Mouse (Mus musculus) T-helper 2 cell (primary cell): Measurements from ENCODE around the gene Ppp1r35.

ENCODE experiments used
- in situ Hi-C: fragments of 300-600 bp; cut with MboI, MseI; formaldehyde crosslinking; loops from one replicate; pipeline ENCODE4 v1.15.1; 2025; ENCODE audit warnings: high pct_unique_total_duplicates

Ppp1r35 gene

DNA sequence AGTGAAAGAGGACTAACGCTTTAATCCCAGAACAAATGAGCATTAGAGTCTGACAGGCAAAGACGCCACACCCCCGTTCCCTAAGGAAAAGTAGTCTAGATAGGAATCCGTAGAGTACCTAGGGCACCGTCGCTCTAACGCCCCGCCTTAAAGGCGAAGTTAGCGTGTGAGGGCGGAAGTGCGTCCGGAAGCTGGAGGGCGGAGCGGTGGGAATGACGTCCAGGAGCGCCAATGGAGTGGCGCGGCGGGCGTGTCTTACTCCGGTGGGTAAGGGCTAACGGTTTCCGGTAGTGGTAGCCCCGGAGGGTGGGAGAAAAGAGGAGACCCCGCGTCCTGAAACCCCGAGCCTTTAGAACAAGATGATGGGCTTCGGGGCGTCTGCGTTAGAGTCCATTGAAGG, at the start of gene Ppp1r35:
Ppp1r35 (plus strand) TSS at position 215 of the 400 bp plus-strand sequence.
- in situ Hi-C loops = loop anchor here (5.0 kb wide), 1 partner anchor 246 kb away; the partner anchor contains the start of genes Epo and Gnb2

DNA sequence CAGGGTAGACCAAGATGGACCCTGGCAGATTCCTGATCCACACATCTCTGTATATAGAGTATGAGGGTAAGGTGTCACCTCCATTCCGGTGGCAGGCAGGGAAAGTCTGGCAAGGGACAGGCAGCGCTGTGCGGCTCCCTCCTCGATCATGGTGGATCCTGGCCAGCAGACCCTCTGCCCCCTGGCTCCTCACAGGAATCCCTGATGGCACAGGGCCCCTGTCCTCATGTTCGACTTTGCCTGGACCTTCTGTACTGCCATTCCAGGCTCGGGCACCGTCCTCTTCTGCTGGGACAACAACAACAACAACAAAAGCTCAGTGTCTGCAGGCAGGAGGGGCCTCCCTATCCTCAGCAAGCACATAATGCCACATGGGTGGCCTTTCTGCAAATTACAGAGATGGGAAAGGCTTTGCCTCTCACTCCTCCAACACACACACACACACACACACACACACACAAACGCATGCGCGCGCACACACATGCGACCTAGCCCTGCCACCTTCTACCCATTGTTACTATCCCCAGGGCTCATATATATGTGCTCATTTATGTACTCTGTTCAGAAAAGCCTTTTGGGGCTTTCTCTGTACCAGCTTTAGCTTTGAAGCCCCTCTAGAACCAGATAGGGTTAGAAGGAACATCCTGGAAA, 44.9 kb upstream of the Ppp1r35 start:
- in situ Hi-C loops = no loop called here

DNA sequence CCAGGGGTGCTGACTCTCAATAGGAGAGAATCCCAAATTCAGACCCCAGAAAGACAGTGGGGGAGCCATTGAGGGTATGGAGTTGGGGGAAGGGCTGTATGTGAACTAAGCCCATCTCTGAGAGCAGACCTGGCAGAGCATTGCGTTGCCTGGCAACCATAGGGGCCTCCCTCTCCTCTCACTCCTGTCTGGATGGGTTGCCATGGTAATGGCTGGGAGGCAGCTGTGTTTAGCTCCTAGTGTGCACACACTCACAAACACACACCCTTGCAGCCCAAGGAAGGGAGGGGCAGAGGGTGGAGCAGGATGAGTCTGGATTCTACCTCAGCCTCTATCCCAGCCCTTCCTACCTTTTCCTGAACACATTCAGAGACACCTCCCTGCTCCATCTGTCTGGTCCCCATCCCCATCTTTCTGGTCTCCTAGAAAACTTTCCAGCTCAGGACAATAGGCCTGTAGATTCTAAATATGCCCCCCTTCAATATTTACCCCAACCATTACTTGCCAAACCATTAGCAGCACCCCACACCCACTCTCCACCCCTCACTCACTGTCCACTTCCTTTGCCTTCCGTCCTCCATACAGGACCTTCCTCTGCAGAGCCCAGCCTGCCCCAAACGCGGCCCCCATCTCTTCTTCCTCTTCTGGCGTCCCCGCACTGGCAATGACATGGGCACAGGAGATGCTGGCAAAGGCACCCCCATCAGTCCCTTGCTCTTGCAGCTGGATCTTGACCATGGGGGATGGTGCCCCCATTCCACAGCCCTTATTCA, 44.2 kb upstream of the Ppp1r35 start:
- in situ Hi-C loops = no loop called here

- in situ Hi-C loops = no loop called here
These were observed 41.2 kb upstream of the Ppp1r35 start for GRCm38 (mm10) chr5:137737400-137737940.

DNA sequence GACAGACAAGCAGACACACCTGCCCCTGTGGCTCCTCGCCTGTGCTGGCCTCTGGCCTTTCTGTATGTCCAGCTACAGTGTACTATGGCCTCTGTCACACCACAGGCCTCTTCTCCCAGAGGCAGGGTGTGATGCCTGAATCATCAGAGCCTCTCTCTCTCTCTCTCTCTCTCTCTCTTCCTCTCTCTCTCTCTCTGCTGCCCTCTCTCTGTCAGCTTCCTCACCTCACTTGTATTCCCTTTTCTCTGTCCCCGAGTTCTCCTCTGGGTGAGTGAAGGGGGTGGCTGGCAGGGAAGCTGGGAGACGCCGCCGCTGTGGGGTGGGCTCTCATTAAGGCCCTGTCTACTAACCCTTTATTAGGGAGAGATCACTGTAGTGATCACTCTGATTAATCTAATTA, 40.1 kb upstream of the Ppp1r35 start:
- in situ Hi-C loops = no loop called here

DNA sequence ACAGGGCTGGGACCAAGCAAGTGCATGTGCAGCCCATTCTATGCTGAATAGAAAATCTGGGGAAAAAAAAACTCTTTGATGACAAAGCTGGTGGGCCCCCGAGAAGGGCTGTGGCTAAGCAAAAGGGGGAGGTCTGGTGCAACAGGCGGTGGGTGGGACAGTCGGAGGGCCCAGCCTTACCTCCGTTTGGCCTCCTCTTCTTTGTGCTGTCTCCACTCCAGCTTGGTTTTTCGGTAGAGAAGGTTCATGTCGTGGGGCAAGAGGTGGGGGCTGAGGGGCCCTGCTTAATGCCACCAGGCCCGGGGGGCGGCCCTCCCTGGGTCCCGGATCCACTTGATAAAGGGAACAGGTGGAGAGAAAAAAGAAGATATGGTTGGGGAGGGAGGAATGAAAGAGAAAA, 39.2 kb upstream of the Ppp1r35 start:
- in situ Hi-C loops = no loop called here

DNA sequence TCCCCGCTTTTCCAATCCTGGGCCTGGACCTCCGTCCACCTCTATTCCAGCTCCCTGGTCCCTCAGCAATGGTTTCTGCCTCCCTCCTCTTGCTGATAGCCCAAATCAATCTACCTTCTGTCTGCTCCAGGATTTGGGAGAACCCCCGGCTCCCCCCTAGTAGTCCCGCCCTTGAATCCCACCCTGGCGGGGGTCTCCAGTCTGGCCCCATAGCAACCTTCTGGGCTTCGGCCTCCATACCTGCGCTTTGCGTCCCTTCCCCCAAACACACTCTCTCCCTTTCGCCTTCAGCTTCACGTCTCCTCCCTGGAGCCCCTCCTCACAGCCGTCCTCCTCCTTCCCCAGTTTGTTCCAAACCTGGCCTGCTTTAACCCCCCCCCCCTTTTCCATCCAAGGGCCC, 38.1 kb upstream of the Ppp1r35 start:
- in situ Hi-C loops = no loop called here

GRCm38 (mm10) chr5:137741023-137741931, 37.4 kb upstream of the Ppp1r35 start, which contains the start of gene Nyap1:
Gene Nyap1 (minus strand): TSS chr5:137741607.
- in situ Hi-C loops = no loop called here

GRCm38 (mm10) chr5:137742048-137742447, 36.6 kb upstream of the Ppp1r35 start:
- in situ Hi-C loops = no loop called here

DNA sequence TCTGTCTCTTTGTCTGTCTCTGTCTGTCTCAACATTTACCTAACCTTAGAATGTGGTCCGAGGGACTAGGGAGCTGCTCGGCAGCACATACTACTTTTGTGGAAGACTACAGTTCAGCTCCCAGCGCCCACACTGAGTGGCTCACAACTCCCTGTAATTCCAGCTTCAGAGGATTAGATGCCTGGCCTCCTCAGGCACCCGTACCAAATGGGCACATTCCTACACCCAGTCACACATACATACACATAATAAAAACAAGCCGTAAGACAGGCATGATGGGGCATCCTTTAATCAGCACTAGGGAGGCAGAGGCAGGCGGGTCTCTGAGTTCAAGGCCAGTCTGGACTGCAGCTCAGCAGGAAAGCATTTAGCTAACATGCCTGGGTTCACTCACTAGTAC, 35.8 kb upstream of the Ppp1r35 start:
- in situ Hi-C loops = no loop called here

GRCm38 (mm10) chr5:137744197-137744596, 34.5 kb upstream of the Ppp1r35 start:
- in situ Hi-C loops = no loop called here

DNA sequence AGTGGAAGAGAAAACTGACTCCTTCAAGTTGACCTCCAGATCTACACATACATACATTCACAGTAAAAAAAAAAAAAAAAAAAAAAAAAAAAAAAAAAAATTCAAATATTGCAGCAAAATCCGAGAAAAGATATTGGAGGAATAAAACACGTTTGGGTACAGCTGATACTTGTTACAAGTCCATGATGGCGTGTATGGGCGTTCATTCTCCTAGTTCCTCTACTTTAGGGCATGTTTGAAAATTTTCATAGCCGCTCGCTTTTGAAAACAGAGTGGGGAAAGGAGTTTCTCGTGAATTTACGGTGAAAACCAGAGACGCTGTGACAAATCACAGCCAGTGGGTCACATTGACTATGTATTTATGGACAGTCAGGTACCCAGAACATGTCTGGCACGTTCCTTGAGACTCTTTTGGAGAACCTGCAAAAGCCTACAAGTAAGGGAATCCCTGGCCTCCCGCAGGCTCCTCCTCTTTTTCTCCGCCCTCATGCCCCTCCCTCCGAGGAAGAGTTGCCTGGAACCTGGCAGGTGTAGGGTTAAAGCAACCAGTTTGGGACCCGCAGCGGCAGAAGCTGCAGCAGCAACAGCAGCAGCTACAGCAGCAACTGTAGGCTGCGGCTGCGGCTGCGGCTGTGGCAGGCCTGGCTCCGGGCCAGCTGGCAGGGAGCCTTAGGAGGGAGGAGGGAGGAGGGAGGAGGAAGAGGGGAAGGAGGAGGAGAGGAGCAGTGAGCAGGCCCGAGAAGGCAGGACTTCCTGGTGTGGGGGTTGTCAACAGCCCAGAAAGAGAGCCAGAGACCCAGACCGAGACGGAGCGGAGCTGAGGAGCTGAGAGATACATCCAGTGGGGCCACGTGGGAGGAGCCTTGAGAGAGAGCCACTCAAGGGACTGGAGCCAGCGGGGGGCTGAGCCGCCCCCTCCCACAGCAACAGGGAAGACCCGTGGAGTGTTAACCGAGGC, 33.2 kb upstream of the Ppp1r35 start, which contains the start of gene Tsc22d4:
Tsc22d4 (plus strand) TSS at position 517 of the 958 bp plus-strand sequence.
- in situ Hi-C loops = loop anchor here (5.0 kb wide), 1 partner anchor 58 kb away; no protein-coding TSS in a partner anchor

GRCm38 (mm10) chr5:137746282-137746850, 32.3 kb upstream of the Ppp1r35 start:
- in situ Hi-C loops = loop anchor here (5.0 kb wide), 1 partner anchor 59 kb away; no protein-coding TSS in a partner anchor

GRCm38 (mm10) chr5:137746851-137747325, 31.8 kb upstream of the Ppp1r35 start:
- in situ Hi-C loops = loop anchor here (5.0 kb wide), 1 partner anchor 60 kb away; no protein-coding TSS in a partner anchor

DNA sequence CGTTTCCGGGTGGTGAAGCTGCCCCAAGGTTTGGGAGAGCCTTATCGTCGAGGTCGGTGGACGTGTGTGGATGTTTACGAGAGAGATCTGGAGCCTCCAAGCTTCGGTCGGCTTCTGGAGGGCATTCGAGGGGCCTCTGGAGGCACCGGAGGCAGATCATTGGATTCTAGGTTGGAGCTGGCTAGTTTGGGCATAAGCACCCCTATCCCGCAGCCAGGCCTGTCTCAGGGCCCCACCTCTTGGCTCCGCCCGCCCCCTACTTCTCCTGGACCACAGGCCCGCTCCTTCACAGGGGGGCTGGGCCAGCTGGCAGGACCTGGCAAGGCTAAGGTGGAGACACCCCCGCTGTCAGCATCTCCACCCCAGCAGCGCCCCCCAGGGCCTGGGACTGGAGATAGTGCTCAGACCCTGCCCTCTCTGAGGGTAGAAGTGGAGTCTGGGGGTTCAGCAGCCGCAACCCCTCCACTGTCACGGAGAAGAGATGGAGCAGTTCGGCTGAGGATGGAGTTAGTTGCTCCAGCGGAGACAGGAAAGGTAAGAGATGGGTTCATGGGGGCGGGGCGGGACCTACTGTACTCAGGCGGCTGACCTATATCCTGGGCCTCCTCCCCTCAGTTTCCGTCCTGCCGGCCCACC, 31.2 kb upstream of the Ppp1r35 start:
- in situ Hi-C loops = loop anchor here (5.0 kb wide), 1 partner anchor 60 kb away; no protein-coding TSS in a partner anchor

GRCm38 (mm10) chr5:137748130-137748770, 30.4 kb upstream of the Ppp1r35 start:
- in situ Hi-C loops = loop anchor here (5.0 kb wide), 1 partner anchor 61 kb away; no protein-coding TSS in a partner anchor

- in situ Hi-C loops = loop anchor here (5.0 kb wide), 1 partner anchor 62 kb away; no protein-coding TSS in a partner anchor
These were observed 29.3 kb upstream of the Ppp1r35 start for GRCm38 (mm10) chr5:137749196-137749836.

DNA sequence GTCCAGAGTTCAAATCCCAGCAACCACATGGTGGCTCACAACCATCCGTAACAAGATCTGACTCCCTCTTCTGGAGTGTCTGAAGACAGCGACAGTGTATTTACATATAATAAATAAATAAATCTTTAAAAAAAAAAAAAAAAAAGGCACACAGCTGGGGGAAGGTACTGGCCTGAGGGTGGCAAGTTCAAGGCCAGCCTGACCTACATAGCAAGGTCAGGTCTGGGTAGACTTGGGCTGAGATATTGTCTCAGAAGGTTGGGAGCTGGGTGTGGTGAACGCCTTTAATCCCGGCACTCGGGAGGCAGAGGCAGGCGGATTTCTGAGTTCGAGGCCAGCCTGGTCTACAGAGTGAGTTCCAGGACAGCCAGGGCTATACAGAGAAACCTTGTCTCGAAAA, 28.4 kb upstream of the Ppp1r35 start:
- in situ Hi-C loops = loop anchor here (10.0 kb wide), 1 partner anchor 235 kb away; the partner anchor contains the start of gene Gigyf1
